Mouse (Mus musculus) layer of hippocampus, postnatal 25 days (tissue): ENCODE results near the gene Prlr. TPM values are rescaled to one million over a fixed set of nuclear protein-coding genes. Genes with fewer than 3 reads are reported as not detected.

Source experiments
- DNase-seq, 2 experiments: peaks; one replicate each; pipeline ENCODE4 v3.0.0; 2022; ENCODE audit warnings: mixed read lengths in 2 of 2, low spot score in 1 of 2; ENCODE audit errors: extremely low spot score in 1 of 2
- total RNA-seq, 2 experiments: library from RNA; stranded (reverse); gene quantifications; 2 replicates each; pipeline ENCODE4 v1.2.3; 2021

Gene Prlr
- 1 to 10 TPM; 2.5 to 4.2 TPM for total RNA-seq

DNA sequence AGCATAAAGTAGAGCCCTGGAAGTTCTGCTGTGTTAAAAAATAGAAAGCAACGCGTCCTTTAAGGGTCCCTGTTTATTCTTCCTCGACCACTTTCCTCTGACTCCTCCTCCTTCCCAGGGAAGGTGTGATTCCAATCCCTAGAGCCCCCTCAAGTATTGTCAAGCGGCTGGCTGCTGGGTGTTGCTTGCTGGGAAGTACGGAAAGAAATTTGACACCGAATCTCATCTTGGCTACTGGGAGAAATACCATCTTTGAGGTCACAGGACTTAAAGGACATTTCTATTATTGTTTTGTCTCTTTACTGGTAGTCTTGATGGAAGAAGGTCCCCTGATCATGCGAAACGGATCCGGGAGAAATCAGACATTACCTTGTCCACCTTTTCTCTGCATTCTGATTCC lies at the start of gene Prlr:
Gene Prlr (plus strand): TSS at position 156 of the 400 bp plus-strand sequence.
- DNase-seq, result no peak

DNA sequence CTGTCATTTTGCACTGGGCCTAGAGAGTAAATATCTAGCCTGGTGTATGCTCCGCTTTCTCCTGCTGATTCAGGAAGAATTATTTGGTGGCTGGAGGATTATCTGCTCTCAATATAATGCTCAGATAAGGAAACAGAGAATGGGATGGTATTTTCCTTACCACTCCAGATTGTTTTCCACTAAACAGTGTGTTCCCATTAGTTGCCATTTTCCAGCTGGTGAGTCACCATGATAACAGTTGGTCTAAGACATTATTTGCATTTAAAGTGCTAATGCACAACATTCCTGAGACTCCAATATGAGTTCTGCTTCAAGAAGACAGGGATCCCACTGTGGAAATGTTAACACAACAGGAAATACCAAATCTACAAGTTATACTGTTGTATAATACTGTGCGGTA lies 43.3 kb upstream of the Prlr start:
- no peak for DNase-seq

DNA sequence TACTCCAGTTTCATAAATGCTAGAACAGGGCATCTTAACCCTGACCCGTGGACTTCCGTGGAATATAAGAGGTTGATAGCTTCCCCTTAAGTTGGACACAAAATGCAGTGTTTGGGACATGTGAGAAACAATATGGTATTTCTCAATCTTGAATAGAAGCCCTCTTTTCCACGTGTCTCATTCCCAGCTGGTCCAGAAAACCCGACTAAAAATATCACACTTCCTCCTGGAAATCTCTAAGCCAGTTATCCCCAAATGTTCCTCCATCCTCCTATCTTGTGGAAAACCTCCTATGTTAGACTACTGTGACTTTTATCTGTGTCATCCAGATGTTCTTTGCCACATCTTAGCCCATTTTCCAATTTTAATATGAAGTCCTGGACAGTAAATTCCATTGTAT lies 42.1 kb upstream of the Prlr start:
- no peak for DNase-seq

DNA sequence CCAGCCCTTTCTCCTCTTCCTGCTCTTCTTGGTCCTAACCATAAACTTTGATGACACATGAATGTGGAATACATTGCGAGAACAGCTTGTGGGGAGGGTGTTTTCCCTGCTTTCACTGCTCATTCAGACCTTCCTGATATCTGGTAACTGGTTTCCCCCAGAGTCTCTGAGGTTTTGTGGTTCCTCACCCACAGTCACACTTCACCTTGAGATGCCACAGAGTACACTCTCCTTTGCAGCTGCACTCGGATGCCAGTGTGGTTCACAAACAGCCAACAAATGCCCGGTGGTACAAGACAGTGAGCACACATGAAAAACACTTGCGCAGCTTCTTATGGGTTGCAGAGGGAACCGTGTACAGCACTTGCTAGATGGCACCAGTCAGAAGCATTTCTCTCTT lies 32.5 kb upstream of the Prlr start:
- no peak for DNase-seq

DNA sequence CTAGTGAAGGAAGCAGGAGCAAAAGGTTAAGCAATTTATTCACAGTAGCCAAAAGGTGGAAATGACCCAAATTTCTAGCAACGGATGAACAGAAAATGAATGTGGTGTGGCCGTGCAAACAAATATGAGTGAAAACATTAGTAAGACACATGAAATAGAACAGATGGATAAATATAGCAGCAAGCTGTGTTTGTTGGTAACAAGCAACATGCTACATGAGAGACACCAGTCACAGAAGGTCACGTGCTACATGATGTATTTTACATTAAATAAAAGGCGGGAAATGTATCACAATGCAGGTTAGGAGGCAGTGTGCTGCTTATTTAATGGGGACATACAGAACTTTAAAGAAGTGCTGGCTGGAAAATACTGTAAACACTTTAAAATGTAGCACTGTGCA lies 28.8 kb upstream of the Prlr start:
- no peak for DNase-seq

DNA sequence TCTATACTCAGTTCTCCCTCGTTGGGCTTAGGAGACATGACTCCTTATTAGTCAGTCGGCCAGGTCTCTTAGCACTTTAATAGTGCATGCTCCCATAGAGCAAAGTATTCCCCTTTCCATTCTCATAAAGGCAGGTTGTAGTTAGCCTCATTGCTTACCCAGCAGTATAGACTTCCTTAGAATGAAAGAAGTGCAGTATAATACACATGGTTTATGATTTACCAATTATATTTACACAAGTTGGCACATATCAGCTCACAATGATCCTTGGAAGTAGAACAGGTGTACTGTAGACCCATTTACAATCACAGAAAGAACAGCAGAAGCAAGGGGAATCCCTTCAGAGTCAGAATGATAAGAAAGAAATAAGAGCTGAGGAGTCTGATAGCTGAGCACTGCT lies 16.4 kb upstream of the Prlr start:
- DNase-seq, result no peak

DNA sequence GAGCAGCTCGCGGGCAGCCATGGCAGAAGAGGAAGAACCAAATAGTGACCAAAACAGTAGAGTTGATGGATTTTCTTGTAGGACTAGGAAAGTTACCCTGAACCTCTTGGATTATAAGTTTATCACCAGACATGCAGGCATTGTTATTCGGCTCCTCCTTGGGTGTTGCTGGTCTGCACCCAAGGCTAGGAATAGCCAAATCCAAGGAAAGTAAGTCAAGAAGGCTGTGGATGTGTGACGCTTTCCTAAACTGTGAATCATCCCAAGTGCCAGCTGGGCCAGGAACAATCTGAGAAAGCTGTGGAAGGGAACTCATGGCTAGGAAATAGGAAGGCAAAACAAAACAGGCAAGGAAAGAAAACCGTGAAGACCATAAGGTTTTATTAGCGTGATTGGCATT lies 2.0 kb upstream of the Prlr start:
- no peak for DNase-seq

DNA sequence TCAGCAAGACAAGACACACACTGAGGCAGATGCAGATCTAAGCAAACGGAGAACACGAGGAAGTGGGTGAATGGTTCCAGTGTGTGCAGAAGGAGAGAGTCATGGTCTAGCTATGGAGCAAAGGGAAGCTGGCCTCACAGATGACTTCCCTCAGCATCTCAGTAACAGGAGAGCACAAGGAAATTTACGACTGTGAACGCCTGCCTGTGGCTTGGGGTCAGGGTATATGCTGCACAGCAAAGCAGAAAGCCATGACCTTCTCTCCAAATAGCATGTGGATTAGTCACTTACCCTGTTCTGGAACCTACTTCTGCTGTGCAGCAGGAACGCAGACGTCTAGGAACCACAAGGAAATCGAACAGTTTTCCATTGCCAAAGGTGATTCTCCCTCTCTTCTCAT lies 1.4 kb upstream of the Prlr start:
- no peak for DNase-seq

DNA sequence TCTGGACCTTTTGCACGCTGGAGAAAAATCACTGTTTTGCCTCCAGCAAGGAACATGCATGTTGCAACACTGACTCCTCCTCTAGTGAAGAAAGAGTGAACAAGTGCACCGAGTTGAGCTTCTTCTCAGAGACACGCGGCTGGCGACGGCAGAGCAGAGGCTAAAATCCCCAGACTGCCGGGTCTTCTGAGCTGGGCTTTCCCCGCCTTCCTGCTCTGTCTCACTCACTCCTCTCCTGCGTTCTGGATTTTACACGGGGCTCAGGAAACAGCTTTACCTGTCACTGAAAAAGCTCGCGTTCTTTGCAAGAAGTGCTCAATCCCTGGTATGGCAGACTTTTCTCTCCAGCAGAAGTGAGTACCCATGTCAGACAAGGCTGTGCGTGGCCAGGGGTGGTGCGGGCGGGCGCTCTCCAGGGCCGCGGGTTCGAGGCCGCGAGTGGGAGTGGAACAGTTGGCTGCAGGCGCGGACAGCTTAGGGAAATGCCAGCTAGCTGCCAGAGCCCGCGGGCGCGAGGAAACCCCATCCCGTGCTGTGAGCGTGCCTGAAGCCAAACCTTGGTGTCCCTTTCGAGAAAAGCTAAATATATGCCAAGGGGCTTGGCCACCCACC lies 587 bp downstream of the Prlr start:
- peak; percentile 8 to 25 for DNase-seq

DNA sequence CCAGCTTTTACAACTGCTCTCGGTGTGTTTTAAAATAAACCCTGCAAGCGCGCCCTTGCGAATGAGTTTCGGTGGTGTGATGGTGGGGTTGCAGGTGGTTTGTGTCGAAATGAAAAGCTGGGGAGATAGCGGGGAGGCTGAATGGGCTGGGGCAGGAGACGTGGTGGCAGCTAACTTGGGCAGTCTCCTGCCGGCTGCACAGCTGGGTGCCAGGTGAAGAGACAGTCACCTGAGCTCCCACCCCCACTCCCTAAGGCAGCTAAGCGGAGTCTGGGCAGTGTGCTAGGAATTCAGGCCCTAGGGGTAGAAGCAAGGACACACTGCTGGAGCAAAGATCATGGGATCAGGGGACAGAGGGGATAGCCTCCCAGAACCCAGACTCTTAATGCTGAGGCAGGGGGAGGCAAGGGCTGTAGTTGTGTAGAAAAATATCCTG lies 1.1 kb downstream of the Prlr start:
- DNase-seq, result no peak

DNA sequence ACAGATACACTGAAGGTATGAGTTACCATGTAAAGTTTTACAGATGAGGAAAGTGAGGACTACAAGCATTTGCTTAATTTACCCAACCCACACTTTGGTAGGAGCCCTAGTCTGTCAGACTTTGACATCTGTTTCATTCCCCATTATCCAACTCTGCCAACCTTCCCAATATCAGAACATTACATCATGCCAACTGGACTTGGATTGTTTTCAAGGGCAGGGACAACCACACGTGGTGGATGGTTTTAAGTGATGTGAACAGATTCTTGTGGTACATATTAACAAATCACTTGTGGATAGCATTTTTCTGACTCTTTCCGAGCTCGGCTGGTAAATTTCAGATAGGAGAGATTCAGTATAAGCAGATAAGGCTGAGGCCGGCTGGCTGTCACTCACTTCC lies 3.7 kb downstream of the Prlr start:
- DNase-seq, result no peak

DNA sequence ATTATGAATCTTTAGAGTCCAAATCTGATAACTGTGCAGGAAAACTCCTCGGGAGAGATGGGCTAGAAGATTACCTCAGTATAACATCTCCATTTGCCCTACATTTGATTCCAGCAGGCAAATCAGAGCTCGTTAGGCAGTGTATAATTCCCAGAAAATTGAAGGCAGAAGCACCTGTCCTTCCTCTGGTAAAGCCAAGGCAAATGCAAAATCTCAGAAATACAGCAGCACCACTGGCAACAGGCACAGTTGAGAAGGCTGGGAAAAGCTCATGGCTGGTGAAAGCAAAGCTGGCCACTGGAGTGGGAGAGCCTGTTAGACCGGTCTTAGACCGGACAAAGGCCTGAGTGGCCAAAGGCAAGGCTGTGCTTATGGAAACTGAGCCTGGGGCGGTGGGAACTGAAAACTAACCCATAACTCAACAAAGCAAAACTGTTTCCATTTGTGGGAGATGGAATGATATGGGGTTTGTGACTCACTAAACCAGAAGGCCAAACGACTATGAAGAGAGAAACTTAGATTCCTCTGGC lies 15.1 kb downstream of the Prlr start:
- DNase-seq, result no peak

DNA sequence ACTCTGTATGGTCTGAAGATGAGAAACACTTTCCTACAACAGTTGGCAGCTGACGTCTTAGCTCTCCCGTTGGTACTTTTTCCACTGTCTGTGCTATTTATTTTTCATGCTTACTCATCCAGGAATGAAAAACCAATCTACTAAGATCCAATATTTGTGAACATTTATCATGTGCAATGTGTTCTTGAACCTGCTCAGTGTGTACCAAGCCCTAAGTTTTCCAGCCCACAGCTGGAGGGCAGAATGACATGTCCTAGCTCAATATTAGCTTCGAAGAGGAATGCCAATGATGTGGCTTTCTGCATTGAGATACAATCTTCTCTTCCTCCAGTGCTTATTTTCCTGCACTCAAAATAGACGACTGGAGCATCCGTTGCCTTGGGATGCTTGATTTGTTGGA lies 24.0 kb downstream of the Prlr start:
- DNase-seq, result no peak

DNA sequence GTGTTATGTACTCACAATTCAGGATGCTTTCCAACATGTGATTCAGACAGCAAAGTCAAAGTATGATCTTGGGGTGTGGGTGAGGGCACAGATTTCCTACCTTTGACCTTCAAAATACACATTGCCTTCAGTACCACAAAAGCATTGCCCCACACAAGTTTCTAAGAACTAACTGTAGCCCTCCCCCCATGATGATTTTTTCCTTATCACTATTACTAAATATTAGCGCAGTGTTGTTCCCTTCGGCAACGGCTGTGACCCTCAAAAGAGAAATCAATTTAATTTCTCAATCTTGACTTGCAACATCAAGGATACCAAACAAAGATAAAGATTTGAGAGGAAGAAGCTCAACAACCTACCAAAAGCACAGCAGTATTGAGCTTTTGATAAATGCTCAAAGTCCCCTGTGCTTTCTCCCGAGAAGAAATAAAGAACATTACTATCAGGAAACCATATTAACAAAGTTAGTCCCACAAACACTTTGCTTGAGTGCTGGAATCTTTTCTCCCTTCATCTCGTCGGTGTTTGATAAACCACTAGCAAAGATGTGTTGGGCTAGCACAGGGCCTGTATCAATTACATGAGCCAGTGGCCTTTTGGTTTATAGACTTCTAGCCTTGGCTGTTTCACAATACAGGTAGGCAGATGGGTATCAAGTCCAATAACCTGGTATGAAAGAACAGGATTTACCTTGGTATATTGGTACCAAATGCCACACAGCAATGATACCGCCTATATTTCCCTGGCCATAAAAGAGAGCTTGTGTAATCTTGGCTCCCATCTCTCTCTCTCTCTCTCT lies 25.7 kb downstream of the Prlr start:
- DNase-seq, result no peak

DNA sequence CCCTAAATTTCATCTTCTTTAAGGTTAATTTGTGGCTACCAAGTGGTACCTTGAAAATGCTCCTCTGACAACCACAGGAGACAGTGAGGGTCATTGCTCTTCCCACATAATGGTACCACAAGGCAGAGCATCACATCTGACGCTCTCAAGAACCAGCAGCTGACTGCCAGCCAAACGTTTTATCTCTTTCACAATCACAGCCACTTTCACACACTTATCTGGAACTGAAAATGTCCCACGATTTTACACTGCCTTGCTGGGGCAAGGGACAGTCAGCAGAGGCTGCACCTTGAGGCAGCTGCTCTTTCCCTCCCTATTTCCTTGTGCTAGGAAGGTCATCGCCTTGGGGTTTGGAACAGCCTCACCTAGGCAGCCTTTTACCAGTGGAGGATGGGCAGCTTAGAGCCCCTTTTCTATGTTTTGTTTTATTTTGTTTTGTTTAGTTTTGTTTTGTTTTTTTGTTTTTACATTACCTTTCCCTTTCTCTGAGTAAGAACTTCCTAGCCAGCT lies 33.3 kb downstream of the Prlr start:
- DNase-seq, result no peak

DNA sequence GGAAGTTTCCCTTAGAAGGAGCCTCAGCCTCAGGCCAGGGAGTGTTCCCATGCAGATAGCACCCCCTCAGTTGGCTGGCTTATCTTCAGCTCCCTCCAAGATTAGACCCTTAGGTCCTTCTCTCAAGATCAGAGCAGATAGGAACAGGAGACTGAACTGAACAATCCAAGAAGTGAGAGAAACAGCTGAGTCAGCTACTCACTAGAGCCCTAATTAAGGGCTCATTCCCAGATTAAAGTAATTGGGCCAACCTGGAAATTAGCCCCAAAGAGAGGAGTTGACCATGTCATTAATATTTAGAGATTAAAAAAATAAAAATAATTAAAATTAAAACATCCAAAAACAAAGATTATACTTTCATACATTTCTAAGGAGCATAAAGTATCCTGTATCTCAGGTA lies 35.0 kb downstream of the Prlr start:
- DNase-seq, result no peak

DNA sequence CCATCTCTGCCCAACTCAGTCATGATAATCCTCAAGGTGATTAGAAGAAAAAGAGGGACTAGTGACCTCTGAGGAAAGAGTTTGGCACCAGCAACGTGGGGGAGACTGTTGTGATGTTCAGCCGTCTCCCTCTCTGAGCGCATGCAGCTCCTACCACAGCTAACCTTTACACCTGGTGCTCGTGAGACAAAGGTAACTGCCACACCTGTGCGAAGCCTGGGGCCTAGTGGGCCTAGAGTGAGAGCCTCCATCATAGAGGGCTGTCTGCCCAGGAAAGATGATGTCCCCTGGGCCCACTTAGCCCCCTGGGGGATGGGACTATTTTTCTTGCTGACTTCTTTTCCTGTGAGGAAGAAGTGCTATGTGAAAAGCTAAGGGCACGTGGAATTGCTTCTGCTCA lies 36.2 kb downstream of the Prlr start:
- no peak for DNase-seq

DNA sequence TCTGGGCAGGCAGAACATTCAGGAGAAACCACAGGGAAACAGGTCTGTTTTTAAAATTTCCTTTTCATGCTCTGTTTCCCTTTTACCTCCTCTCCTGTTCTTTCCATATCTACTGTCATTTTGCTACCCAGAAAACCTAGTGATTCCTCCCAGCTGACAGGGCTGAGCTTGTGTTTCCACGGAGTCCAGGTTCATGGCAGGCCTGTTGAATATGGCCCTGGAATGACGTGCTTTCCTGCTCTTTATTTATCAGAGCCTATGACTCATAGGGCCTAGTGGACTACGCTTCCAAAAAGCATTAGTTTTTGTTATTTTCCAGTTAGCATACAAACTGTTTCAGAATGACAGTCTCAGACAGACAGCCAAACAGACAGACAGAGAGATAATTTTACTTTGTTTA lies 36.7 kb downstream of the Prlr start:
- no peak for DNase-seq

DNA sequence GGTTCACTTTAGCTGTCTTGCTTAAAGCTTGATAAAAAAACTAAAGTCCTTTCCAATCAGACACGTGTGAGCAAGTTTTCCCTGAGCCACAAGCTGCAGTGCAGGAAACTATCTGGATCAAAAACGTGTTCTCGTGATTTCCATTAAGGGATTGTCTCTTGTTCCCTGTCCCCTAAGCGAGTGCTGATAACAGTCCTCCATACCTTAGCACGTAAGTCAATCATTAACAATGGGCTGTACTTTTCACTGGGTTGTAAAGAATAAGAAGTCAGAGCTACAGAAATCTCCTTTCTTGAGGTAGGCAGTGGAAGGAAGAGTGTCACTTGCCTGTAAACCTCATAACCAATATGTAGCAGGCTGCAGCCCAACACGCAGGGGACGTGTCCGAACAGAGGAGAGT lies 38.7 kb downstream of the Prlr start:
- no peak for DNase-seq

DNA sequence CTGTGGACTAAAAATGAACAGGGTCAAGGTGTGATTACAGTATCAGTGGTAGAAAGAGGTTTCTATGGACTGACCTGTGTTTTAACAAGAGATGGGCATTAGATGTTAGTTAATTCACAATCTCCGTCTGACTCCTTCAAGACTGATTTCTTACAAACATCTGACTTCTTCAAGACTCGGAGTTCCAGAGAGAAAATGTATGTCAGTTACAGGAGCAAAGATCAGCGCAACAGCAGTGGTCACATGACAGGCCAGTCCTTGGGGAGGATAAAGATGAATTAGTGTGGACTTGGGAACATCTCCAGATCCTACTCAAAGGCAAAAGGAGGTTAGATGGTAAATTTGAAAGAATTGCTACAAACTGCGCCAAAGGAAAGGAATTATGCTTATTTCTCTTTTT lies 39.2 kb downstream of the Prlr start:
- no peak for DNase-seq

DNA sequence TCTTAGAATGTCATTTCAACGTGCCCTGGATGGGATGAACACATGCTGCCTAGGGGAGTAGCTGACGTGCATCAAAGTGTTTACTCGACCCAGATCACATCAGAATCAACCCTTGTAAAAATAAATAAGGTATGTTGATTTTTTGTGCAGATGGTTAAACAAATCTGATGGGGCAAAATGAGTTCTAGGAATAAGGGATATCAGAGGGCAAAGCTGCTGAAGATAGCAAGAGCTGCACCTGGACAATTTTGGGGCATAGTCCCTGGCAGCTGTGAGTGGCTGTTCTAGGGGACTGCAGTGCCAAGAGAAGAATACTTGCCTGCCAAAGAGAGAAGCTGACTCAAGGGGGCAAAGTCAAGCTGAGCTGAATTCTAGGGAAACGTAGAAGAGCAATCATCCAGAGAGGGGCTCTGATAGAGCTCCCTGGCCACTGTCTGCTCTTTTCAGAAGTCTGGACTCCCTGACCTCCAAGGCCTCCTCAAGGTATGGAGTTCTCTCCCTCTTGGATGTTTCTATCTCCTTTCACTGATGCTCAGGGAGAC lies 46.6 kb downstream of the Prlr start:
- DNase-seq, result no peak

DNA sequence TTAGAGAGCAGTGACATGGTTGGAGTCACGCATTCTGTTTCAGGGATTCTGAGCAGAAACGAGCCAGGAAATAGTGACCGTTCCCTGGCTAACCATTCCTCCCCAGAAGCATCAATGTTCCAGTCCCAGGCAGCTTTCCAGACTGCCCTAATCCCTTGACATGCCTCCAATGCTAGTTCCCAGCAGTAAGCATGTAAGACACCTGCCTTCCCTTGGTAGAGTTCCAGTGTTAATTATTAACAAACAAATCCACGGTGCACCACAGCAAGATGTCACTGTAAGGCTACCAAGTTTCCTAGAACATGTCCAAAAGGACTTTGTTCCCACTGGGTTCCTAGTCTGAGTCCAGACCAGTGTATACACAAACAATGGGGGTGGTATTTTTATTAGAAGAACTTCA lies 48.7 kb downstream of the Prlr start:
- no peak for DNase-seq
